Mouse (Mus musculus) right cerebral cortex, postnatal 10 days (tissue): ENCODE results near the gene Zfp853.
A peak's percentile ranks its signal among the peaks of the same experiment; 100 is the strongest.

Experiments used
- DNase-seq, 2 experiments: peaks; one replicate each; pipeline ENCODE4 v3.0.0; 2021; ENCODE audit warnings: low spot score in 2 of 2

The Zfp853 gene

GRCm38 (mm10) chr5:143253186-143253880 is 40.1 kb downstream of the Zfp853 start:
- peak in 1 of 2 experiments; percentile 54 for DNase-seq

GRCm38 (mm10) chr5:143252791-143253185 is 40.6 kb downstream of the Zfp853 start:
- DNase-seq: no peak

GRCm38 (mm10) chr5:143252039-143252438 is 41.4 kb downstream of the Zfp853 start:
- peak in 1 of 2 experiments; percentile 32 for DNase-seq

- DNase-seq: no peak
Observed at GRCm38 (mm10) chr5:143244926-143245325, 48.5 kb downstream of the Zfp853 start.
